Mouse (Mus musculus): ENCODE results near the gene Sh3d19.
"Not testable (repeated sequence)": the region's sequence is repeated elsewhere in the genome, so short reads cannot be mapped to it uniquely, and the experiment has no call there.

Gene Sh3d19

GRCm38 (mm10) chr3:86093213-86093845 lies 122.4 kb downstream of the Sh3d19 start:
- no peak for DNase-seq (ENCODE audit: low read depth, low spot score)

GRCm38 (mm10) chr3:86093907-86094306 lies 123.0 kb downstream of the Sh3d19 start:
- no peak for DNase-seq (ENCODE audit: low read depth, low spot score)

- DNase-seq (ENCODE audit: low read depth, low spot score) = no peak
Measured at GRCm38 (mm10) chr3:86101956-86102355, 131.0 kb downstream of the Sh3d19 start.

DNA sequence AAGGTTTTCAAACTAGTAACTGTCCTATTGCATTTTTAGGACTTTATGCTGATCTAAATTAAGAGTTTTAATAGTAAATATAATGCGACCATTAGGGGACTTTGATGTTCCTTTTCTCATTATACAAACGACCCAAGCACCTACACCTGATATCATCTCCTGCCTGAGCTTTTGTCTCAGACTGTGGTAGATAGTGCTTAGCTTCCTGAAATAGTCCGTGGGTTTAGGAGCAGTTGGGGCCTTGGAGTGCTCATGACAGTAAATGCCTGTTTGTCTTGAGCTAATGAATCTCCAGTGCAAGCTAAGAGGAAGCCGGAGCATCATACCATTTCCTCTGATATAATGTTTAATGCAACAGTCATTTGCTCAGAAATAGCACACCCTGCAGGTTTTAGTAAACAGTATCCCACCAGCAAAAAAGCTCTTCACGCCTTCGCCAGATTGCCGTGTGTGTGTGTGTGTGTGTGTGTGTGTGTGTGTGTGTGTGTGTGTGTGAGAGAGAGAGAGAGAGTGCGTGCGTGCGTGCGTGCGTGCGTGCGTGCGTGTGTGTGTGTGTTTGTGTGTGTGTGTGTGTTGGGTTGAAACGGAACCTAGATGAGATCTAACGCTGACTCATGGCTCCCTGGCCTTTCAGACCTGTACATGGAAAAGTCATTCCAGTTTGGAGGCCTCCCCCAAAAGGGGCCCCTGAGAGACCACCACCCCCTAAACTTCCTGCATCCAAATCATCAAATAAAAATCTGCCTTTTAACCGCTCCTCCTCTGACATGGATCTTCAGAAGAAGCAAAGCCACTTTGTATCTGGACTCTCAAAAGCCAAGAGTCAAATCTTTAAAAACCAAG lies 132.8 kb downstream of the Sh3d19 start:
- peak; percentile 46 for DNase-seq (ENCODE audit: low read depth, low spot score)

GRCm38 (mm10) chr3:86104433-86104832 lies 133.5 kb downstream of the Sh3d19 start:
- DNase-seq (ENCODE audit: low read depth, low spot score) = not testable (repeated sequence)

GRCm38 (mm10) chr3:86104909-86105308 lies 134.0 kb downstream of the Sh3d19 start:
- no peak for DNase-seq (ENCODE audit: low read depth, low spot score)

- DNase-seq (ENCODE audit: low read depth, low spot score) = no peak
Measured at GRCm38 (mm10) chr3:86106086-86106632, 135.2 kb downstream of the Sh3d19 start.

- DNase-seq (ENCODE audit: low read depth, low spot score) = no peak
Measured at GRCm38 (mm10) chr3:86107637-86108539, 137.0 kb downstream of the Sh3d19 start.

- no peak for DNase-seq (ENCODE audit: low read depth, low spot score)
Measured at GRCm38 (mm10) chr3:86108576-86108975, 137.7 kb downstream of the Sh3d19 start.

- no peak for DNase-seq (ENCODE audit: low read depth, low spot score)
Measured at GRCm38 (mm10) chr3:86109099-86109498, 138.2 kb downstream of the Sh3d19 start.

DNA sequence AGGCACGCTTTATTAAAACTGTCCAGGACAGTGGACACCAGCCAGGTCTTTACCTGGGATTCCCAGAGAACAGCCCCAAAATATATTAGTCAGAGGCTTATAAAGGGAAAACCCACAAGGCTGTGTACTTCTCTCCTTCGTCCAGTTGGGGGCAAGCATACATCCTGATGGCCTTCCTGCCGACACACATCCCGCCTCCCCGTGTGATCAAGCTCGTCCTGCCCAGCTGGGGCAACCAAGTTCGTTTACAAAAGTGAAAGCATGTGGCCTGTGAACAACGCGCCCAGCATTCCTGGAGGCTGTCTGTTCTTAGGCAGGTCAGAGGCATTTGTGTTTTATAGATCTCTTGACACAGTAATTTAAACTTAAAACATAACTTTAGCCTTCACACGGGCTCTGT lies 139.2 kb downstream of the Sh3d19 start:
- peak; percentile 33 for DNase-seq (ENCODE audit: low read depth, low spot score)

DNA sequence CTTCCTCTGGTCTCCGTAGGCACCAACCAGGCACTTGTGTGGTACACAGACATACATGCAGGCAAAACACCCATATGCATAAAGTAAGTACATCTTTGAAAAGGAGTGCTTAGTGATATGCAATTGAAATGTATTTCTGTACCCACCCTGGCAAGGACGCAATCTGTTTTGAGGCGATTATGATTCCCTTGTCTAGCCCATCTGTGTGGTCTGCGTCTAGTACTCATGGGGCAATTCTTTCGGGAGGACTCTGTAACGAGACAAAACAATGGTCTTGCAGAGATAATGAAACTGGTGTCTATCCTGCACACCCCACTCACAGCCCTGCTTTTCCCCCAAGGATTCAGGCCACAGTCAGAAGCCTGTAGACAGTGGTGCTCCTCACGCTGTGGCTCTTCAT lies 141.9 kb downstream of the Sh3d19 start:
- no peak for DNase-seq (ENCODE audit: low read depth, low spot score)

- no peak for DNase-seq (ENCODE audit: low read depth, low spot score)
Measured at GRCm38 (mm10) chr3:86114659-86115338, 143.9 kb downstream of the Sh3d19 start.

GRCm38 (mm10) chr3:86116951-86117350 lies 146.0 kb downstream of the Sh3d19 start:
- DNase-seq (ENCODE audit: low read depth, low spot score) = no peak

- no peak for DNase-seq (ENCODE audit: low read depth, low spot score)
Measured at GRCm38 (mm10) chr3:86119237-86119932, 148.5 kb downstream of the Sh3d19 start.

GRCm38 (mm10) chr3:86122156-86122555 lies 151.2 kb downstream of the Sh3d19 start:
- no peak for DNase-seq (ENCODE audit: low read depth, low spot score)

DNA sequence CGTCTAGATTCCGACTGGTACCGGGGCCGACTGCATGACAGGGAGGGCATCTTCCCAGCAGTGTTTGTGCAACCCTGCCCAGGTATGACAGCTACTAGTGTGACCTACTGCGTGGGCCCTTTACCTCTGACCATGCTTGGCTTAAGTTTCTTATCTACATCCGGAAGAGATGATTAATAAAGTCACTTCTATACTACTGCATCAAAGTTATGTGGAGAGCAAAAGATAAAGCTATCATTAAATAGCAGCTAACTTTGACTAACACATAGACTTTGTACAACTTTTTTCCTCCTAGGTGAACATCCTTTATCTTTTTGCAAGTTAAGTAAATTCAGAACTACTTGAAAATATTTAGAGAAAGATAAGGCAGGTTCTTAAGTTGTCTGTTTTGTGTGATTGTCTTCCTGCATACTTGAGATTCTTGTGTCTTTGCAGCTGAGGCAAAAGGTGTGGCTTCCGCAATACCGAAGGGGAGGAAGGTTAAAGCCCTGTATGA lies 152.4 kb downstream of the Sh3d19 start:
- no peak for DNase-seq (ENCODE audit: low read depth, low spot score)

GRCm38 (mm10) chr3:86129757-86130156 lies 158.8 kb downstream of the Sh3d19 start:
- DNase-seq (ENCODE audit: low read depth, low spot score) = peak; percentile 51

DNA sequence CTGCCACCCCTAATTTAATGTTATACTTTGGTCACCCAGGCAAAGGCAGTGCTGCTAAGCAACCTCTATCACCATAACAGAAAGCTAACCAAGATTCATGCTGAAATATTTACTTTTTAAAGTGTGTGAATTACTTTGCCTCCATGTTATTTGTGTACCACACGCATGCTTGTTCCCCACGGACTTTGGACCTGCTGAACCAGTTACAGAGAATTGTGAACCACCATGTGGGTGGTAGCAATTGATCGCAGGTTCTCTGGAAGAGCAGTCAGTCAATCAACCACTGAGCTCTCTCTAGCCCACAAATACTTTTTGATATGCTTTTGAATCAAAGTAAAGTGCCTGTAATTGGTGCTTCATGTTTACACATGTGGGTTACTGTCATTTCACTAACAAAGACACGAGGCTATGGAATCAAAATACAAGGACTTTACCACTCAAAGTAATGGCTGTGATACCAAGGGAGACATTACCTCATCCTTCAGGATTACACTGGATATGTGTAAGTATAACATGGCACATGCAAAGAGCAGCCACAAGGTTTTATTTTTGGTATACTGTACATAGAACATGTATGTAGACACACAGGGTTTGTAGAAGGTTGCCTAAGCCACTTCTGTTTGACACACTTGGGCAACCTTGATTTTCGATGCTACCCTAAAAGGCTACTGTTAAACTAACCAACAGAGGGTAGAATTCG lies 164.2 kb downstream of the Sh3d19 start:
- DNase-seq (ENCODE audit: low read depth, low spot score) = no peak
